Mouse (Mus musculus) embryonic fibroblast, embryonic 13.5 days (primary cell): Measurements from ENCODE around the gene Rhoq. TPM values are rescaled to one million over a fixed set of nuclear protein-coding genes. Genes with fewer than 3 reads are reported as not detected.

Source experiments
- H3K27ac ChIP-seq: 2 replicates; pipeline ENCODE4 v1.5.1; 2012; ENCODE audit warnings: low read length, control low read depth, inconsistent platforms; ENCODE audit not compliant: insufficient read depth
- H3K4me1 ChIP-seq: 2 replicates; pipeline ENCODE4 v1.6.1; 2011; ENCODE audit warnings: low read length; ENCODE audit not compliant: control insufficient read depth, insufficient read depth
- H3K4me3 ChIP-seq: 2 replicates; pipeline ENCODE4 v1.5.1; 2011; ENCODE audit warnings: mild to moderate bottlenecking, control low read depth, low read length; ENCODE audit not compliant: insufficient read depth
- CTCF ChIP-seq: IDR thresholded peaks from 2 replicates; pipeline ENCODE4 v1.5.1; 2011; ENCODE audit warnings: mild to moderate bottlenecking, control low read depth, low read length, moderate library complexity, borderline replicate concordance; ENCODE audit not compliant: insufficient read depth
- POLR2A ChIP-seq: IDR thresholded peaks from 2 replicates; pipeline ENCODE4 v1.6.1; 2011; ENCODE audit warnings: low read depth, mild to moderate bottlenecking, control low read depth, low read length, moderate library complexity
- polyA plus RNA-seq: library from polyadenylated mRNA; stranded (reverse); fragments of >200 nt; gene quantifications from 2 replicates; pipeline ENCODE4 v1.2.4, GENCODE M21; 2011; ENCODE audit warnings: low read depth; ENCODE audit not compliant: missing spikeins, insufficient read length

Gene Rhoq
- polyA plus RNA-seq, 1 experiment = 177 TPM

GRCm38 (mm10) chr17:86937497-86938155, 25.3 kb upstream of the Rhoq start:
- Histone ChIP-seq H3K27ac (no peak overlapping the region), H3K4me3 (peak overlapping the region; percentile 15; the same call in 1 of the 2 replicates), H3K4me1 (peaks cover 2% of the 10 kb centered on the region)
- no peak for TF ChIP-seq CTCF
- no peak for TF ChIP-seq POLR2A

- Histone ChIP-seq H3K27ac (no peak overlapping the region), H3K4me1 (peaks cover 2% of the 10 kb centered on the region), H3K4me3 (no peak overlapping the region)
- no peak for TF ChIP-seq CTCF
- no peak for TF ChIP-seq POLR2A
Observed at GRCm38 (mm10) chr17:86938683-86939082, 24.2 kb upstream of the Rhoq start.

- Histone ChIP-seq H3K4me3 (no peak overlapping the region), H3K27ac (no peak overlapping the region), H3K4me1 (peaks cover 2% of the 10 kb centered on the region)
- TF ChIP-seq POLR2A = no peak
- TF ChIP-seq CTCF = no peak
Observed at GRCm38 (mm10) chr17:86942112-86942511, 20.8 kb upstream of the Rhoq start.

GRCm38 (mm10) chr17:86943158-86943557, 19.7 kb upstream of the Rhoq start:
- Histone ChIP-seq H3K4me1 (peaks cover 2% of the 10 kb centered on the region; the same call in 1 of the 2 replicates), H3K27ac (no peak overlapping the region), H3K4me3 (no peak overlapping the region)
- no peak for TF ChIP-seq CTCF
- no peak for TF ChIP-seq POLR2A

- no peak overlapping the region for H3K27ac ChIP-seq
Observed at GRCm38 (mm10) chr17:86946078-86946477, 16.8 kb upstream of the Rhoq start.

GRCm38 (mm10) chr17:86947840-86948796, 14.8 kb upstream of the Rhoq start, which contains the start of gene Atp6v1e2:
Atp6v1e2 (minus strand) TSS chr17:86947897.
- TF ChIP-seq POLR2A (no peak), CTCF (no peak)
- Histone ChIP-seq H3K4me3 (no peak within 1 kb of the TSS), H3K27ac (no peak within 1 kb of the TSS), H3K4me1 (no peaks in the 10 kb centered on the region)

More at GRCm38 (mm10) chr17:86946078-86946477, 16.8 kb upstream of the Rhoq start:
- H3K4me1 ChIP-seq = no peaks in the 10 kb centered on the region
- TF ChIP-seq POLR2A (no peak), CTCF (no peak)
- H3K4me3 ChIP-seq = no peak overlapping the region

- Histone ChIP-seq H3K4me3 (no peak overlapping the region), H3K4me1 (no peaks in the 10 kb centered on the region), H3K27ac (no peak overlapping the region)
- TF ChIP-seq CTCF = no peak
- no peak for TF ChIP-seq POLR2A
Observed at GRCm38 (mm10) chr17:86948801-86949200, 14.1 kb upstream of the Rhoq start.

GRCm38 (mm10) chr17:86957239-86957638, 5.6 kb upstream of the Rhoq start:
- peaks cover 13% of the 10 kb centered on the region for H3K4me1 ChIP-seq
- no peak overlapping the region for H3K27ac ChIP-seq
- no peak overlapping the region for H3K4me3 ChIP-seq
- TF ChIP-seq POLR2A = no peak
- TF ChIP-seq CTCF = no peak

GRCm38 (mm10) chr17:86957968-86958367, 4.9 kb upstream of the Rhoq start:
- Histone ChIP-seq H3K4me1 (peaks cover 13% of the 10 kb centered on the region), H3K4me3 (no peak overlapping the region), H3K27ac (no peak overlapping the region)
- TF ChIP-seq CTCF (no peak), POLR2A (no peak)
